Mouse (Mus musculus) testis, adult 2 months (tissue): ENCODE data around the gene Ninj2.

Experiments used
- CTCF ChIP-seq: fragments of 200-500 bp; IDR thresholded peaks from 2 replicates; pipeline ENCODE4 v1.5.1; 2012; ENCODE audit warnings: low read depth, mild to moderate bottlenecking, inconsistent platforms, low read length, moderate library complexity; ENCODE audit not compliant: control insufficient read depth, insufficient read depth, insufficient replicate concordance
- POLR2A ChIP-seq: fragments of 200-500 bp; IDR thresholded peaks from 2 replicates; pipeline ENCODE4 v1.6.1; 2012; ENCODE audit warnings: low read depth, mild to moderate bottlenecking, inconsistent platforms, low read length, moderate library complexity; ENCODE audit not compliant: control insufficient read depth

DNA sequence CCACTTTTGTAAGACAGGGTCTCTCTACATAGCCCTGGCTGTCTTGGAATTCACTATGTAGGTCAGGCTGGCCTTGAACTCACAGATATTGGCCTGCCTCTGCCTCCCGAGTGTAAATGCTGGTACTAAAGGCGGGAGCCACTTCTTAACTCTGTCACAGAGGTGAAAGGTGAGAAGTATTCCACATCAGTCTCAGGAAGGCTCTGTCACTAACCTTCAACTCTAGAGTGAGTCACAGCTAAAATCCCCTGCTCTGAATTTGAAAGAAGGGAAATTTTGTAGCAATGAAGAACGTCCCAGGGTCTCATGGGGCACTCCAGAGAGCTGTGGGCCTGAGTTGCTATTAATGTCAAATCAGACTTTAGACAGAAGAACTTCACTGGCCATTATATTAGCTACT is 7.3 kb upstream of the Ninj2 start:
- TF ChIP-seq POLR2A (no peak), CTCF (no peak)
